Mouse (Mus musculus): ENCODE results near the gene Top3a. TPM values are rescaled to one million over a fixed set of nuclear protein-coding genes. Genes with fewer than 3 reads are reported as not detected.

Gene Top3a
- polyA plus RNA-seq, 1 experiment, result 20.4 TPM

GRCm38 (mm10) chr11:60737450-60737849 is 39.7 kb downstream of the Top3a start:
- no peaks in the 10 kb centered on the region for H3K9me3 ChIP-seq (replicated peaks; ENCODE audit: control insufficient read depth, insufficient read depth, low read length, poor library complexity, severe bottlenecking)
- no peaks in the 10 kb centered on the region; the same call in 1 of the 2 replicates for H3K36me3 ChIP-seq (ENCODE audit: control insufficient read depth, insufficient read depth, low read length, poor library complexity, severe bottlenecking)
- H3K4me1 ChIP-seq (ENCODE audit: control insufficient read depth, insufficient read depth, low read length), result no peaks in the 10 kb centered on the region
- no peak for TF ChIP-seq POLR2A (IDR thresholded peaks at IDR 0.05; ENCODE audit: insufficient read depth, low read length)
- no peak for TF ChIP-seq CTCF (IDR thresholded peaks at IDR 0.05; ENCODE audit: low read depth, low read length)
- TF ChIP-seq EP300 (IDR thresholded peaks at IDR 0.05; ENCODE audit: insufficient read depth, low read depth, low read length), result no peak
- no peak overlapping the region for H3K4me3 ChIP-seq (ENCODE audit: low read depth, low read length)
- no peak overlapping the region for H3K9ac ChIP-seq (ENCODE audit: low read depth, poor library complexity, severe bottlenecking)
- H3K27ac ChIP-seq (ENCODE audit: insufficient read depth, low read length), result no peak overlapping the region
- no peaks in the 10 kb centered on the region for H3K27me3 ChIP-seq (ENCODE audit: control insufficient read depth, insufficient read depth, low read length, poor library complexity, severe bottlenecking)

- Histone ChIP-seq H3K27ac (ENCODE audit: insufficient read depth, low read length) (no peak overlapping the region), H3K9ac (ENCODE audit: low read depth, poor library complexity, severe bottlenecking) (no peak overlapping the region), H3K4me1 (ENCODE audit: control insufficient read depth, insufficient read depth, low read length) (no peaks in the 10 kb centered on the region), H3K27me3 (ENCODE audit: control insufficient read depth, insufficient read depth, low read length, poor library complexity, severe bottlenecking) (no peaks in the 10 kb centered on the region), H3K36me3 (ENCODE audit: control insufficient read depth, insufficient read depth, low read length, poor library complexity, severe bottlenecking) (no peaks in the 10 kb centered on the region; the same call in 1 of the 2 replicates), H3K4me3 (ENCODE audit: low read depth, low read length) (no peak overlapping the region), H3K9me3 (replicated peaks; ENCODE audit: control insufficient read depth, insufficient read depth, low read length, poor library complexity, severe bottlenecking) (no peaks in the 10 kb centered on the region)
- TF ChIP-seq CTCF (IDR thresholded peaks at IDR 0.05; ENCODE audit: low read depth, low read length), result no peak
- no peak for TF ChIP-seq POLR2A (IDR thresholded peaks at IDR 0.05; ENCODE audit: insufficient read depth, low read length)
- TF ChIP-seq EP300 (IDR thresholded peaks at IDR 0.05; ENCODE audit: insufficient read depth, low read depth, low read length), result no peak
Measured at GRCm38 (mm10) chr11:60736491-60736890, 40.7 kb downstream of the Top3a start.

GRCm38 (mm10) chr11:60735191-60735590 is 42.0 kb downstream of the Top3a start:
- Histone ChIP-seq H3K27me3 (ENCODE audit: control insufficient read depth, insufficient read depth, low read length, poor library complexity, severe bottlenecking) (no peaks in the 10 kb centered on the region), H3K27ac (ENCODE audit: insufficient read depth, low read length) (no peak overlapping the region), H3K9me3 (replicated peaks; ENCODE audit: control insufficient read depth, insufficient read depth, low read length, poor library complexity, severe bottlenecking) (no peaks in the 10 kb centered on the region), H3K4me1 (ENCODE audit: control insufficient read depth, insufficient read depth, low read length) (no peaks in the 10 kb centered on the region), H3K4me3 (ENCODE audit: low read depth, low read length) (no peak overlapping the region), H3K9ac (ENCODE audit: low read depth, poor library complexity, severe bottlenecking) (no peak overlapping the region), H3K36me3 (ENCODE audit: control insufficient read depth, insufficient read depth, low read length, poor library complexity, severe bottlenecking) (no peaks in the 10 kb centered on the region)
- TF ChIP-seq EP300 (IDR thresholded peaks at IDR 0.05; ENCODE audit: insufficient read depth, low read depth, low read length), result no peak
- TF ChIP-seq CTCF (IDR thresholded peaks at IDR 0.05; ENCODE audit: low read depth, low read length), result no peak

- TF ChIP-seq CTCF (IDR thresholded peaks at IDR 0.05; ENCODE audit: low read depth, low read length) (no peak), POLR2A (IDR thresholded peaks at IDR 0.05; ENCODE audit: insufficient read depth, low read length) (no peak), EP300 (IDR thresholded peaks at IDR 0.05; ENCODE audit: insufficient read depth, low read depth, low read length) (no peak)
- H3K27me3 ChIP-seq (ENCODE audit: control insufficient read depth, insufficient read depth, low read length, poor library complexity, severe bottlenecking), result no peaks in the 10 kb centered on the region
- no peak overlapping the region for H3K27ac ChIP-seq (ENCODE audit: insufficient read depth, low read length)
- no peak overlapping the region for H3K9ac ChIP-seq (ENCODE audit: low read depth, poor library complexity, severe bottlenecking)
- no peaks in the 10 kb centered on the region for H3K4me1 ChIP-seq (ENCODE audit: control insufficient read depth, insufficient read depth, low read length)
- H3K4me3 ChIP-seq (ENCODE audit: low read depth, low read length), result no peak overlapping the region
- no peaks in the 10 kb centered on the region for H3K9me3 ChIP-seq (replicated peaks; ENCODE audit: control insufficient read depth, insufficient read depth, low read length, poor library complexity, severe bottlenecking)
- no peaks in the 10 kb centered on the region for H3K36me3 ChIP-seq (ENCODE audit: control insufficient read depth, insufficient read depth, low read length, poor library complexity, severe bottlenecking)
Measured at GRCm38 (mm10) chr11:60734206-60734605, 43.0 kb downstream of the Top3a start.

- Histone ChIP-seq H3K4me3 (ENCODE audit: low read depth, low read length) (peak overlapping the region; percentile 31), H3K4me1 (ENCODE audit: control insufficient read depth, insufficient read depth, low read length) (no peaks in the 10 kb centered on the region), H3K9ac (ENCODE audit: low read depth, poor library complexity, severe bottlenecking) (0 out of 2 replicates have a peak overlapping the region, but pooled peaks have one; percentile 18), H3K27ac (ENCODE audit: insufficient read depth, low read length) (no peak overlapping the region), H3K36me3 (ENCODE audit: control insufficient read depth, insufficient read depth, low read length, poor library complexity, severe bottlenecking) (no peaks in the 10 kb centered on the region), H3K9me3 (replicated peaks; ENCODE audit: control insufficient read depth, insufficient read depth, low read length, poor library complexity, severe bottlenecking) (no peaks in the 10 kb centered on the region), H3K27me3 (ENCODE audit: control insufficient read depth, insufficient read depth, low read length, poor library complexity, severe bottlenecking) (no peaks in the 10 kb centered on the region)
- no peak for TF ChIP-seq CTCF (IDR thresholded peaks at IDR 0.05; ENCODE audit: low read depth, low read length)
- TF ChIP-seq POLR2A (IDR thresholded peaks at IDR 0.05; ENCODE audit: insufficient read depth, low read length), result no peak
- TF ChIP-seq EP300 (IDR thresholded peaks at IDR 0.05; ENCODE audit: insufficient read depth, low read depth, low read length), result no peak
Measured at GRCm38 (mm10) chr11:60731251-60731650, 45.9 kb downstream of the Top3a start.

- no peak overlapping the region for H3K27ac ChIP-seq (ENCODE audit: insufficient read depth, low read length)
- TF ChIP-seq POLR2A (IDR thresholded peaks at IDR 0.05; ENCODE audit: insufficient read depth, low read length), result no peak
- TF ChIP-seq EP300 (IDR thresholded peaks at IDR 0.05; ENCODE audit: insufficient read depth, low read depth, low read length), result no peak
- no peak for TF ChIP-seq CTCF (IDR thresholded peaks at IDR 0.05; ENCODE audit: low read depth, low read length)
- no peaks in the 10 kb centered on the region for H3K27me3 ChIP-seq (ENCODE audit: control insufficient read depth, insufficient read depth, low read length, poor library complexity, severe bottlenecking)
- H3K4me1 ChIP-seq (ENCODE audit: control insufficient read depth, insufficient read depth, low read length), result no peaks in the 10 kb centered on the region
- H3K36me3 ChIP-seq (ENCODE audit: control insufficient read depth, insufficient read depth, low read length, poor library complexity, severe bottlenecking), result no peaks in the 10 kb centered on the region
- H3K4me3 ChIP-seq (ENCODE audit: low read depth, low read length), result no peak overlapping the region
- H3K9me3 ChIP-seq (replicated peaks; ENCODE audit: control insufficient read depth, insufficient read depth, low read length, poor library complexity, severe bottlenecking), result no peaks in the 10 kb centered on the region
- no peak overlapping the region for H3K9ac ChIP-seq (ENCODE audit: low read depth, poor library complexity, severe bottlenecking)
Measured at GRCm38 (mm10) chr11:60730169-60730568, 47.0 kb downstream of the Top3a start.

Data from ES-Bruce4 (cell line).